Mouse (Mus musculus): ENCODE measurements around the gene A730061H03Rik. TPM values are rescaled to one million over a fixed set of nuclear protein-coding genes. Genes with fewer than 3 reads are reported as not detected.

Gene A730061H03Rik
- polyA plus RNA-seq, 1 experiment from 2014 or later, result 1.3 TPM

DNA sequence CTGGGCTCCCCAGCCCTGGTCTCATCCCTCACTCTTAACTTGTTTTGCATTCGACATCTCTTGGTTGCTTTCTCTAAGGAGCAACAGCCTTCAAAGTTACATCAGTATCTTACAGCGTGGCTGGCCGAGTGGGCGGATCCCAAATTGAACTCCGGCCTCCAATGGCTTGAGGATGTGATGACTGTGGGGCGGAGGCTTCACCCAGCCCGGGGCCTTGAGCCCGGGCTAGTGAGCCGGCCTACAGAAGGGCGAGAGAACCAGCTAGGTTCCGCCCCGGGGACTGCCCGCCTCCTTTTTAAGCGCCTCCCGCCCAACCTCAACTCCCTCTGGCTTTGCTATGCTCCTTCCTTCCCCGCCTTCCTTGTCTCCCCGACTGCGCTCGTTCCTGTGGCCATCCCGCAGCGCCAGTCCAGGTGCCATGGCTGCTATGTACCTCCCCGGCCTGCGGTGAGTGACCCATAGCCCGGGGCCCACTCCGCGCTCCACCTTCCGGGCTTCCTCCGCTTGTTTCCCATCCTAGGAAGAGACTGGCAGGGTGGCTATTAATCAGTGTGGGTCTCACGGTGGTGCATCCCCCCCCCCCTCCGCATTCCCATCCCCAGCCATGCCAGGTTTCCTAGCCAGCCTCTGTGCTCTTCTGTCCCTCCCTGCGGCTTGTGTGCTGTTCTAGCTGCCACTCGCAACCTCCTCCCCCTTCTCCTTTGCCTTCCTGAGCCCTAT is 20.0 kb downstream of the A730061H03Rik start, which contains the start of gene Pck2:
Gene Pck2, plus strand, starts transcription at position 200 of the 720 bp plus-strand sequence.
- Histone ChIP-seq H3K27me3 (ENCODE audit: control insufficient read depth, insufficient read depth, low read depth, low read length) (no peaks in the 10 kb centered on the region), H3K36me3 (ENCODE audit: control insufficient read depth, insufficient read depth, low read length) (peaks cover 18% of the 10 kb centered on the region), H3K9me3 (ENCODE audit: control insufficient read depth, low read length) (no peaks in the 10 kb centered on the region), H3K4me2 (ENCODE audit: low read depth, low read length) (peak within 1 kb of the TSS; percentile 66), H3K4me3 (ENCODE audit: low read length) (peak within 1 kb of the TSS; percentile 80), H3K9ac (ENCODE audit: low read length) (peak within 1 kb of the TSS; percentile 83), H3K27ac (ENCODE audit: low read length) (peak within 1 kb of the TSS; percentile 97), H3K4me1 (replicated peaks; ENCODE audit: control insufficient read depth, insufficient read depth, low read length) (peaks cover 12% of the 10 kb centered on the region)
- WGBS, result under 1% methylated on average over 32 of the region's 32 CpGs
- peak; percentile 97 for ATAC-seq (ENCODE audit: low read depth)

DNA sequence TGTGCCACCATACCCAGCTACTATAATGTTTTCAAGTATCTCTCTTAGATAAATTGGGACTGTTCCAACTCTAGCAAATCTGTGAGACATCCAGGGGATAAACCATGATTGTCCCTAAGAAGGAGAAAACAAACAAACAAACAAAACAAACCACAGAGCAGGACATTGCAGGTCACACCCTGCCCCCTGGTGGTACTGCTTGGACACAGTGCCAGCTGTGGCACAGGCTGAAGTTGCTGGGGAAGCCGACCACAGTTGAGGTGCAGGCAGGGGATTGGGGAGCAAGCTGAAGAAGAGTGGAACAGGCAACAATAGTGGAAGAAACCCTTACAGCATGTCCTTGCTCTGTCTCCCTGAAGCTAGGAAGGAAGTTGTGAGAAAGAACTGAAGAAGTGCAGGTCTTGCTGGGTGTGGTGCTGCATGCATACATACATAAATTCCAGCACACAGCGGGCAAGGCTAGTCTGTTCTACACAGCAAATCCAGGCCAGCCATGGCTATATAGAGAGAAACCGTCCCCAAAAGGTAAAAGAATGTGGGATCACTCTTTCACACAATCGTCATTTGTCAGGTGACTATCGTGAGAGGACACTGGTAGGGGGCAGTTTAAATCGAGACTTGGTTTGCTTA is 24.0 kb downstream of the A730061H03Rik start:
- WGBS, result 37% methylated on average over 6 of the region's 6 CpGs
- H3K4me3 ChIP-seq (ENCODE audit: low read length), result no peak overlapping the region
- H3K27ac ChIP-seq (ENCODE audit: low read length), result no peak overlapping the region
- H3K4me2 ChIP-seq (ENCODE audit: low read depth, low read length), result no peak overlapping the region
- no peaks in the 10 kb centered on the region for H3K27me3 ChIP-seq (ENCODE audit: control insufficient read depth, insufficient read depth, low read depth, low read length)
- H3K36me3 ChIP-seq (ENCODE audit: control insufficient read depth, insufficient read depth, low read length), result no peaks in the 10 kb centered on the region
- no peak for ATAC-seq (ENCODE audit: low read depth)
- H3K9ac ChIP-seq (ENCODE audit: low read length), result no peak overlapping the region
- no peaks in the 10 kb centered on the region for H3K9me3 ChIP-seq (ENCODE audit: control insufficient read depth, low read length)
- peaks cover 7% of the 10 kb centered on the region for H3K4me1 ChIP-seq (replicated peaks; ENCODE audit: control insufficient read depth, insufficient read depth, low read length)

DNA sequence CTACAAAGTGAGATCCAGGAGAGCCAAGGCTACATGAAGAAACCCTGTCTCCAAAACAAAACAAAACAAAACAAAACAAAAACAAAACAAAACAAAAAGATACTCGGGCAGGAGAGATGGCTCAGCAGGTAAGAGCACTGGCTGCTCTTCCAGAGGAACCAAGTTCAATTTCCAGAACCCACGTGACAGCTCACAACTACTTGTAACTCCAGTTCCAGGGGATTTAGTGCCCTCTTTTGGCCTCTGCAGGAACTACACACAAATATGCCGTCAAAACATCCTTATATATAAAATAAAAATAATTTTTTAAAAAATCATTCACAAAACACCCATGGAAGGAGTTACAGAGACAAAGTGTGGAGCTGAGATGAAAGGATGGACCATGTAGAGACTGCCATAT is 32.3 kb downstream of the A730061H03Rik start:
- no peak overlapping the region for H3K4me3 ChIP-seq (ENCODE audit: low read length)
- H3K36me3 ChIP-seq (ENCODE audit: control insufficient read depth, insufficient read depth, low read length), result no peaks in the 10 kb centered on the region
- no peak overlapping the region for H3K4me2 ChIP-seq (ENCODE audit: low read depth, low read length)
- 22% methylated on average over 3 of the region's 3 CpGs for WGBS
- no peak overlapping the region for H3K27ac ChIP-seq (ENCODE audit: low read length)
- H3K9me3 ChIP-seq (ENCODE audit: control insufficient read depth, low read length), result no peaks in the 10 kb centered on the region
- H3K4me1 ChIP-seq (replicated peaks; ENCODE audit: control insufficient read depth, insufficient read depth, low read length), result no peaks in the 10 kb centered on the region
- peaks cover 5% of the 10 kb centered on the region; the same call in 1 of the 2 replicates for H3K27me3 ChIP-seq (ENCODE audit: control insufficient read depth, insufficient read depth, low read depth, low read length)
- no peak for ATAC-seq (ENCODE audit: low read depth)
- no peak overlapping the region for H3K9ac ChIP-seq (ENCODE audit: low read length)

DNA sequence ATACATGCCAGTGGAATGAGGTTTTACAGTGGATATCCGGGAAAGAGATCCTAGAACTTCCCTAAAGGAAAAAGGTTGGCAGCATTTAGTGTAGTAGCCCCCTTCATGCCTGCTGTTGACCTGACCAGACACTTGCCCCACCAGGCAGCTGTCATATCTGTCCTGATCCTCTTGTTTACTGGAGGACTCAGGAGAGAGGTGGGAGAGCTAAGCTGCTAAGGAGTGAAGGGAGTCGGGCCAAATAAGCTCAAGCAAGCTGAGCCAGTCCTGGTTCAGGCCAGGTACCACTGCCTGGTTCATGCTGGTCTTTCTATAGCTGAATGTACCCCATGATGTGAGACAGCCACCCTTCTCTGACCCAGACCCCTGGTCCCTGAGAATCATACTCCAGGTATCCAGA is 33.5 kb downstream of the A730061H03Rik start:
- H3K36me3 ChIP-seq (ENCODE audit: control insufficient read depth, insufficient read depth, low read length), result no peaks in the 10 kb centered on the region
- no peak overlapping the region for H3K27ac ChIP-seq (ENCODE audit: low read length)
- H3K9ac ChIP-seq (ENCODE audit: low read length), result no peak overlapping the region
- H3K4me2 ChIP-seq (ENCODE audit: low read depth, low read length), result no peak overlapping the region
- H3K4me3 ChIP-seq (ENCODE audit: low read length), result no peak overlapping the region
- H3K27me3 ChIP-seq (ENCODE audit: control insufficient read depth, insufficient read depth, low read depth, low read length), result peaks cover 8% of the 10 kb centered on the region
- no peaks in the 10 kb centered on the region for H3K4me1 ChIP-seq (replicated peaks; ENCODE audit: control insufficient read depth, insufficient read depth, low read length)
- 60% methylated on average over 2 of the region's 2 CpGs for WGBS
- no peaks in the 10 kb centered on the region for H3K9me3 ChIP-seq (ENCODE audit: control insufficient read depth, low read length)
- no peak for ATAC-seq (ENCODE audit: low read depth)

DNA sequence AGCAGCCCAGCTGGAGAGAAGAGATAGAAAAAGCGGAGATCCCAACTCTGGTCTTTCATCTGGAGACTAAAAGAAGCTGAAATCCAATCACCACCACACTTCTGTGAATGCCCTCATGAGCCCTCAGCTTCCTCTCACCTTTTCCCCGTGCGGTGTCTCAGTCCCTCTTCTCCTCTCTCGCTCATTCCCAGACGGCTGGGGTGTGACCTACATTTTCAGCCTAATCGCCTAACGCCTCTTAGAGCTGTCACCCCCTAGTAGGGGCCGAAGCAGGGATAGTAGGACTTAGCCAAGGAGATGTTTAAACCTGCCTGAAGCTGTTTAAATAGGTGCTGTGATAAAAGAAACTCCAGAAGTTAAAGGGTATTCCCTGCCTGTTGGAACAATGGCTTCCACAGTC is 35.4 kb downstream of the A730061H03Rik start, which contains the start of gene Nrl:
Gene Nrl, minus strand, starts transcription at position 197 of the 400 bp plus-strand sequence.
- WGBS, result 7% methylated on average over 8 of the region's 8 CpGs
- H3K9me3 ChIP-seq (ENCODE audit: control insufficient read depth, low read length), result no peaks in the 10 kb centered on the region
- H3K4me1 ChIP-seq (replicated peaks; ENCODE audit: control insufficient read depth, insufficient read depth, low read length), result peaks cover 3% of the 10 kb centered on the region; the same call in 1 of the 2 replicates
- no peak within 1 kb of the TSS for H3K4me2 ChIP-seq (ENCODE audit: low read depth, low read length)
- no peak within 1 kb of the TSS for H3K27ac ChIP-seq (ENCODE audit: low read length)
- no peak for ATAC-seq (ENCODE audit: low read depth)
- H3K9ac ChIP-seq (ENCODE audit: low read length), result no peak within 1 kb of the TSS
- no peaks in the 10 kb centered on the region for H3K36me3 ChIP-seq (ENCODE audit: control insufficient read depth, insufficient read depth, low read length)
- H3K27me3 ChIP-seq (ENCODE audit: control insufficient read depth, insufficient read depth, low read depth, low read length), result peaks cover 23% of the 10 kb centered on the region
- H3K4me3 ChIP-seq (ENCODE audit: low read length), result no peak within 1 kb of the TSS

DNA sequence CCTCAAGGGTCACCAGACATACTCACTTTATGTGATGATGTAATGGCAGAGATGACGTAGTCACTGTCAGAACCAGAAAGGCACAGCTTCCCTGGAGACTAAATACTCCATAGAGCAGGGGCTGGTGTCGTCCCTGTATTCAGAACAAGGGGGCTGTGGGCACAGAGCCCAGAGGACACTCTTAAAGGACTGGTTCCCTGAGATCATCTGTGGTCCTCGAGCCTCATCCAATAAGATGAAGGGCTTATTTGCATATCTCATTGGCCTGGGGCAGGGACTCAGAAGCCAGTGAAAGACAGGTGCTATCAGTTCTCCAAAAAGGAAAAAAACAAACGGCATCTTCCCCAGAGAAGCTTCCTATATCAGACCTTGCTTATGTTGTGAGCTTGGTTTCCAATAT is 36.1 kb downstream of the A730061H03Rik start:
- no peak overlapping the region for H3K27ac ChIP-seq (ENCODE audit: low read length)
- H3K4me1 ChIP-seq (replicated peaks; ENCODE audit: control insufficient read depth, insufficient read depth, low read length), result peaks cover 3% of the 10 kb centered on the region; the same call in 1 of the 2 replicates
- H3K27me3 ChIP-seq (ENCODE audit: control insufficient read depth, insufficient read depth, low read depth, low read length), result peaks cover 27% of the 10 kb centered on the region
- 34% methylated on average over 4 of the region's 4 CpGs for WGBS
- H3K9ac ChIP-seq (ENCODE audit: low read length), result no peak overlapping the region
- ATAC-seq (ENCODE audit: low read depth), result no peak
- H3K36me3 ChIP-seq (ENCODE audit: control insufficient read depth, insufficient read depth, low read length), result no peaks in the 10 kb centered on the region
- no peak overlapping the region for H3K4me3 ChIP-seq (ENCODE audit: low read length)
- H3K4me2 ChIP-seq (ENCODE audit: low read depth, low read length), result no peak overlapping the region
- no peaks in the 10 kb centered on the region for H3K9me3 ChIP-seq (ENCODE audit: control insufficient read depth, low read length)

DNA sequence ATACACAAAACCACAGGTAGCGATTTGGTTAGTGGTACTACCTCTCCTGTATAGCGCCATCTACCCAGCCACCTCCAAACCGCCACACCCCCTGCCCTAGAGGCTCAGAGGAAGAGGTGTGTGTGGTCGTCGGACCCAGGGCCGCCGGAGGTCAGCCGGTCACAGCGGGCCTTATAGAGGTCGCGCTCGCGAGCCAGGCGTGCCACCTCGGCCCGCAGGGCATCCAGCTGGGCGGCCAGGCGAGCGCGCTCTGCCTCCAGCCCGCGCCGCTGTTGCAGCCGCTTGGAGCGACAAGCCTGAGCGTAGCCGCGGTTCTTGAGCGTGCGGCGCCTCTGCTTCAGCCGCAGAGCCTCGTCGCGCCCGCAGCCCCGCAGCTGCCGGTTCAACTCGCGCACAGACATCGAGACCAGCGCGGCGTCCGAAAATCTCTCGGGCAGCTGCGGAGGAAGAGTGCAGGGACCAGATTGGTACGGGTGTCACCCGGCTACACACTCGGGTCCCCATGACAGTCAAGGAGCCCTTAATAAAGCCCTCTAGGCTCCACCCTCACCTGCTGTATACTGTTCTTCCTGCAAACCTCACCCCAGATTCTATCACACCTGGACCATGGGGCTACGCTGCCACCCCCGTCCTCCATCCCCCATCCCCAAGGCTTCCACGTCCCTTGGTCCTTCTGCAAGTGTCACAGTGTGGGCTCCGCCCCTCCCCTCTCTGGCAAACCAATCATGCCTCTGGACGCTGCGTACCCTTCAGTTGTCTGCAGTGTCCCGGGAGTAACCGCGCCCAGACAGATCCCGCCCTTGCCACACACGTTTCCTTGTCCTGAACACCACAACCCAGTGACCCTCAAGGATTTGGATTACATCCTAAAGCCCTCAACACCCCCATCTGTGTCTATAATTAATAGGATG is 39.5 kb downstream of the A730061H03Rik start:
- under 1% methylated on average over 61 of the region's 61 CpGs for WGBS
- peaks cover 3% of the 10 kb centered on the region; the same call in 1 of the 2 replicates for H3K4me1 ChIP-seq (replicated peaks; ENCODE audit: control insufficient read depth, insufficient read depth, low read length)
- H3K9me3 ChIP-seq (ENCODE audit: control insufficient read depth, low read length), result no peaks in the 10 kb centered on the region
- peak; percentile 72 for ATAC-seq (ENCODE audit: low read depth)
- peak overlapping the region; percentile 90 for H3K4me2 ChIP-seq (ENCODE audit: low read depth, low read length)
- peaks cover 30% of the 10 kb centered on the region for H3K27me3 ChIP-seq (ENCODE audit: control insufficient read depth, insufficient read depth, low read depth, low read length)
- no peak overlapping the region for H3K27ac ChIP-seq (ENCODE audit: low read length)
- peak overlapping the region; percentile 45 for H3K9ac ChIP-seq (ENCODE audit: low read length)
- peak overlapping the region; percentile 45 for H3K4me3 ChIP-seq (ENCODE audit: low read length)
- no peaks in the 10 kb centered on the region for H3K36me3 ChIP-seq (ENCODE audit: control insufficient read depth, insufficient read depth, low read length)

DNA sequence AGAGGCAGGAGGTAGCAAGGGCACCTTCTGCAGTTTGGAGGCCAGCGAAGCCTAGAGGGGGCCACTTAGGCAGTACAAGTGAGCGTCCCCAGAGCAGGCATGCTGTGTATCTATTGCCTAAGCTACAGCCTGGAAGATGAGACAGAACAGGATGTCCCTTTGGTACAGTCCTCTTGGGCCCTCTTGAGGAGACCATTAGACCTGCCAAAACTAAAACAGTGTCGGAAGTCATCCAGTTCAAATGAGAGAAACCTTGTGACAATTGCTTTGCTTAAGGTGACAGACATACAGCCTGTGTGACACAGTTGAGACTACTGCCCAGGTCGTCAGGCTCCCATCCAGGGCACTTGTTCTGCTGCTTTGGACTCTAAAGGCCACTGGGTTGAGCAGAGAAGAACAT is 40.6 kb downstream of the A730061H03Rik start:
- Histone ChIP-seq H3K9ac (ENCODE audit: low read length) (no peak overlapping the region), H3K4me1 (replicated peaks; ENCODE audit: control insufficient read depth, insufficient read depth, low read length) (peaks cover 3% of the 10 kb centered on the region; the same call in 1 of the 2 replicates), H3K4me3 (ENCODE audit: low read length) (no peak overlapping the region), H3K27ac (ENCODE audit: low read length) (no peak overlapping the region), H3K36me3 (ENCODE audit: control insufficient read depth, insufficient read depth, low read length) (no peaks in the 10 kb centered on the region), H3K27me3 (ENCODE audit: control insufficient read depth, insufficient read depth, low read depth, low read length) (peaks cover 30% of the 10 kb centered on the region), H3K9me3 (ENCODE audit: control insufficient read depth, low read length) (no peaks in the 10 kb centered on the region), H3K4me2 (ENCODE audit: low read depth, low read length) (no peak overlapping the region)
- ATAC-seq (ENCODE audit: low read depth), result no peak
- 61% methylated on average over 4 of the region's 4 CpGs for WGBS

DNA sequence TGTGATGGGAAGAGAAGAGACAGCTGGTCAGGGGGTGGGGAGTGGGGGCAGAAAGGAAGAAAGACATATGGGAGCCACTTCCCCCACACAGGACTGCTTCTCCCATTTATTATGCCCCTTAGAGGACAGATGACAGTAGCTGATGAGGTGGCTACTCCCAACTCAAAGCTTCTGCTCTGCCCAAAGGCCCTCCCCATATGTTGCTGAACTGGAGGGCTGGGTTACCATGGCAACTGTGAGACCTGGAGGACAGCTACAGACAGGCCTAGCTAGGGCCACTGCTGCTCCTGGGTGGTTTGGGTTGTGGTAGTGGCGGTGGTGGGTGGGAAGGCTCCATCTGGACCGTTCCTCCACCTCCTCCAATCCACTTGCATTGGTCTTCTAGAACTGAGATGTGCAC is 41.3 kb downstream of the A730061H03Rik start:
- H3K9me3 ChIP-seq (ENCODE audit: control insufficient read depth, low read length), result no peaks in the 10 kb centered on the region
- no peak overlapping the region for H3K4me2 ChIP-seq (ENCODE audit: low read depth, low read length)
- no peaks in the 10 kb centered on the region for H3K36me3 ChIP-seq (ENCODE audit: control insufficient read depth, insufficient read depth, low read length)
- ATAC-seq (ENCODE audit: low read depth), result no peak
- H3K4me3 ChIP-seq (ENCODE audit: low read length), result no peak overlapping the region
- H3K9ac ChIP-seq (ENCODE audit: low read length), result no peak overlapping the region
- peaks cover 27% of the 10 kb centered on the region for H3K27me3 ChIP-seq (ENCODE audit: control insufficient read depth, insufficient read depth, low read depth, low read length)
- H3K27ac ChIP-seq (ENCODE audit: low read length), result no peak overlapping the region
- 44% methylated on average over 2 of the region's 2 CpGs for WGBS
- peaks cover 3% of the 10 kb centered on the region; the same call in 1 of the 2 replicates for H3K4me1 ChIP-seq (replicated peaks; ENCODE audit: control insufficient read depth, insufficient read depth, low read length)
